Mouse (Mus musculus) forebrain, embryonic 10.5 days (tissue): ENCODE data around the gene Rraga. TPM values are rescaled to one million over a fixed set of nuclear protein-coding genes. Genes with fewer than 3 reads are reported as not detected.

Source experiments
- DNase-seq: peaks from one replicate; pipeline ENCODE4 v3.0.0-alpha.2; 2017; ENCODE audit warnings: low spot score; ENCODE audit errors: extremely low spot score
- H3K27ac ChIP-seq: fragments of 300-500 bp; sonication (generic); 2 replicates; pipeline ENCODE4 v1.5.1; 2016; ENCODE audit warnings: mild to moderate bottlenecking
- H3K27me3 ChIP-seq: fragments of 300-500 bp; sonication (generic); 2 replicates; pipeline ENCODE4 v1.6.1; 2016; ENCODE audit warnings: mild to moderate bottlenecking; ENCODE audit not compliant: poor library complexity, severe bottlenecking
- H3K36me3 ChIP-seq: fragments of 300-500 bp; sonication (generic); replicated peaks from 2 replicates; pipeline ENCODE4 v1.6.1; 2016; ENCODE audit warnings: mild to moderate bottlenecking, moderate library complexity
- H3K4me1 ChIP-seq: fragments of 300-500 bp; sonication (generic); 2 replicates; pipeline ENCODE4 v1.6.1; 2016
- H3K4me3 ChIP-seq: fragments of 300-500 bp; sonication (generic); 2 replicates; pipeline ENCODE4 v1.5.1; 2016; ENCODE audit warnings: mild to moderate bottlenecking, moderate library complexity
- H3K9me3 ChIP-seq: fragments of 300-500 bp; sonication (generic); 2 replicates; pipeline ENCODE4 v1.6.1; 2016; ENCODE audit warnings: mild to moderate bottlenecking, moderate library complexity
- WGBS: fragments of 180-500 bp; shearing (Covaris S2); methylation state at CpG from one replicate; pipeline ENCODE4 v1.1.7; 2016; 5-methylcytosine and 5-hydroxymethylcytosine counted together
- polyA plus RNA-seq: library from polyadenylated mRNA; unstranded; fragments of >200 nt; fragmentation: Nextera tagmentation; extraction: Ambion mirVana; gene quantifications from 2 replicates; pipeline ENCODE4 v1.2.1, GENCODE M21; 2016

Rraga gene
- 63.9 and 67.0 TPM in 2 replicates for polyA plus RNA-seq

DNA sequence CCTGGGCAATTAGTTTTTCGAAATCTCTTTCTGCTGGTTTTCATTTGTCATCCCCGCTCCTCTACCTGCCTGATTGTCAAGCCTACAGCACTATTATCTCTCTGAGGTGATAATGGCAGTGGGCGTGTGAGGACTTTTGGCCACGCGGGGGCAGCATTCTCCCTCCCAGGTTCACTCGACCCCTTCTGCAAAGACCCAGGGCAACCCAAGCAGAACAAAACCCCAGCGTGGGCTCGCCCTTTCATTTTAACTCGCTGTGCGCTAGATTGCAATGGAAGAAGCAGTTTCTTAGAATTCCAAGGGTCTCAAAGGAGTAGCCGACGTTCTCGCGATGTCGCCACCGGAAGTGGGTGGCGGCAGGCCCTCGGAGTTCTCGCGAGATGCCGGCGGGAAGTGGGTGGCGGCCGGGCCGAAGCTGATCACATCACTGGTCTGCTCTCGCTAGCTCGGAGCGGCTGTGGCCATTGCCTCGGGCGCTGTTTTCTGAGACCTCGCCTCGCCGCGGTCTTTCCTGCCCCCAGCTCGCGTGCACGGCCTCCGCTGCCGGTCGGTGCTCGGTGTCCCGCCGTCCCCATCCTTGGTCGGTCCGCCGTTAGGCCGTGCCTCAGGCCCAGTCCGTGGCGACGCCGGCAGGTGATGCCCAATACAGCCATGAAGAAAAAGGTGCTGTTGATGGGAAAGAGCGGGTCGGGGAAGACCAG is at the start of gene Rraga:
Gene Rraga, plus strand, starts transcription at position 386 of the 701 bp plus-strand sequence.
- H3K4me3 ChIP-seq, result peak within 1 kb of the TSS; percentile 91
- H3K27me3 ChIP-seq, result no peaks in the 10 kb centered on the region
- H3K36me3 ChIP-seq, result peaks cover 29% of the 10 kb centered on the region
- whole genome bisulfite sequencing, result under 1% methylated on average over 53 of the region's 53 CpGs
- H3K27ac ChIP-seq, result peak within 1 kb of the TSS; percentile 97
- DNase-seq, result peak; percentile 95
- H3K9me3 ChIP-seq, result no peaks in the 10 kb centered on the region
- peaks cover 31% of the 10 kb centered on the region for H3K4me1 ChIP-seq

DNA sequence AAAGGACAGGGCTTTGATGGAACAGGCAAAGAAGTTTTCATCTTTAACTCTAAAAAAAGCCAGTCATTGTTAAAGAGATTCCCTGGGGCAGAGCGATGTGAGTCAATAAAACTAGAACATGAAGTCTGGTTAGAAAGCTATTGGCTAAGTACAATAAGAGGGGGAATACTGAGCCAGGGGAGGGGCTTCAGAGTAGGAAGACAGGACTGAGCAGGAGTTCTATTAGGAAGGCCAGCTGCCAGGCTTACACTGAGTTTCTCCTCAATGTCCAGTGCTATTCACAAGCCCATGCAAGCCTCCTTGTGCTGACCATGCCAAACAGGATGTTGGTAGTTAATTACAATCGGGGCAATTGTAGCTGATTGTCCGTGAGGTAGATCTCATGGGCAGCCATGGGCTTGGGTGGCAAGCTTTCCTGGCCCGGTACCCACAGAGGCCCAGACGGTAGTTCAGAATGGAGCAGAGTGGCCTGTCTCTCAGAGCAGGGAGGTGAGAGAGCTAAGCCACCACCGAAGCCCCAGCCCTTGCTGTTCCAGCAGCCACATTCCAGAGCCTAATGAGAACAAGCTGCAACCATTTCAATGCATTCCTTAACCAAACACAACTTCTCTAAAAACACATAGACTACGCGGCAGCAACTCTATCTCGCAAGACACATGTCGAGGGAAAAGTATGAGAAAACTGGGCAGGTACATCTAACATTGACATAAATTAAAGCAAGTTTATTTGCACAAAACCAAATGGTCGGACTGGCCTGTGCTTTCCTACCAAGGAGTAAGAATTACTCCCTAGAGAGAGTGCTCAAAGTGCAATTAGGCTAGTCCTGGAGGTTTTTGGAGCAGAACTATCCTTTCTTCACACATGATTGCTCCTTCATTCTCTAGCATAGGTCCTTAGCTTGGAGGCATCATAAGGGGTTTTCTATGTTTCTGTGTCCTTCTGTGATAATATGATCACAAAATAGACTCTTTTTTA is 48.0 kb upstream of the Rraga start:
- no peaks in the 10 kb centered on the region for H3K36me3 ChIP-seq
- 69% methylated on average over 11 of the region's 11 CpGs for WGBS
- H3K4me1 ChIP-seq, result peaks cover 12% of the 10 kb centered on the region
- peak; percentile 40 for DNase-seq
- peak overlapping the region; percentile 77 for H3K27ac ChIP-seq
- no peaks in the 10 kb centered on the region for H3K9me3 ChIP-seq
- no peaks in the 10 kb centered on the region for H3K27me3 ChIP-seq
- H3K4me3 ChIP-seq, result no peak overlapping the region

DNA sequence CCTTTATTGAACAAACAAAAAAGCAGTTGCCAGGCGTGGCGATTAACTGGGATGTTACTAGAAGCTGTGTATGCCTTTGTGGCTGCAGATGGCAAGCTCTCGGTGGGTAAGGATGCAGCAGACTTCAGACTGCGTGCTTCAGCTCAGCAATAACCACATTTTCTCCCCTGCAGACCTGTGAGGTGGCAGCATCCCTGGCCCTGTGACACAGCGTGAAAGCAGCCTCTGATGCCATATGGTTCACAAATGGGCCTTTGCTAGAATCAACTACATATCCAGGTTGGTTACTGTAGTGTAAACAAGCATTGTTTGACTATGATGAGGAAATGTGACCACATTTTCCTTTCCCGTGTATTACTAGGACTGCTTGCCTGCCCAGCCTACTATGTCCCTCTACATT is 46.3 kb upstream of the Rraga start:
- Histone ChIP-seq H3K9me3 (no peaks in the 10 kb centered on the region), H3K27ac (no peak overlapping the region), H3K36me3 (no peaks in the 10 kb centered on the region), H3K4me3 (no peak overlapping the region), H3K4me1 (peaks cover 14% of the 10 kb centered on the region), H3K27me3 (no peaks in the 10 kb centered on the region)
- no peak for DNase-seq
- WGBS, result 83% methylated on average over 6 of the region's 6 CpGs

DNA sequence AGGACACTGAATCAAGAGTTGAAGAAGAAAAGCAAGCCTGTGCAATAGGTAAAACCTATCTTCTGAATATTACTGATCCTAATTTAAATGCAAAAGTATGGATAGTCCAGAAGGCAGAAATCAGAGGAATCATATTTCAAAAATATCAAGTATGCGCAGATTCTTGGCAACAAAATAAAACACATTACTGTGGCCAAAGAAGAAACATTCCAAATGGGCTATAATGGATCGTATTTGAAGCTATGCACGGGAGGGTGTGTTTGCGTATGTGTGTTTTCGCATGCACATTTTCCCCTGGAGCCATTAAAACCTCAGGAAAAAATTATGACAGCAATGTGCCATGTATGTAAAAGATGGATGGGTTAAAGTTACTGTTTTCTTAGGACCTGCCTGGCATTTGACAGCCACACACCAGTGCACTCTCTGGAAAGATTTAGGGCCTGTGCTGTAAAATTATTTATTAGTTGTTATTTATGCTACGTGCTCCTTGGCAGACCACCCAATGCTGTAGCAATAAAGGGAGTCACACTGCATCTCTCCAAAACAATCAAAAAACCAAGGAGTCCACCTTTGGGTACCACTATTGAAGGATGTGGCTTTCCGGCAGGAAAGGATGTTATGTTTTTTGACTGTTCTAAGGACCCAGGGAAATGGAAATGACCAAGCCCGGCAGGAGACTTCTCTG is 41.9 kb upstream of the Rraga start:
- H3K36me3 ChIP-seq, result no peaks in the 10 kb centered on the region
- H3K4me1 ChIP-seq, result 0 out of 2 replicates have a peak, but pooled peaks cover 3% of the 10 kb centered on the region
- H3K27ac ChIP-seq, result no peak overlapping the region
- H3K27me3 ChIP-seq, result no peaks in the 10 kb centered on the region
- DNase-seq, result no peak
- WGBS, result 80% methylated on average over 8 of the region's 8 CpGs
- H3K9me3 ChIP-seq, result no peaks in the 10 kb centered on the region
- no peak overlapping the region for H3K4me3 ChIP-seq

DNA sequence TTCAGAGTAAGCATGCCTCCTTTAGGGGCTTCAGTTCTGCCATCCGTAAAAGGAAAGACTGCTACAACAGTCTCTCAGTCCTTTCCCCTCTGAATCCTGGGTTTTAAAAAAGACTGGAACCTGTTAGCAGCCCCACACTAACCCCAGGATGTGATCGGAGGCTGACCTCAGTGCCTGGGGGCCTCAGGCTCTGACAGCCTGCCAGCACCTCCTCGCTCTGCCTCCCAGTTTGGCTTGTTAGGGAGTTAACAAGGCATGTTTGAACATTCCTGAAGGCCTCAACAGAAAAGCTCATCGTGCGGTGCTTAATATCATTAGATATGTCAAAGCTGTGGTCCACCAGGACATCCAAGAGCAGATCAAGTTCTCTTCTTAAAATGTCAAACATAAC is 41.4 kb upstream of the Rraga start:
- DNase-seq, result no peak

DNA sequence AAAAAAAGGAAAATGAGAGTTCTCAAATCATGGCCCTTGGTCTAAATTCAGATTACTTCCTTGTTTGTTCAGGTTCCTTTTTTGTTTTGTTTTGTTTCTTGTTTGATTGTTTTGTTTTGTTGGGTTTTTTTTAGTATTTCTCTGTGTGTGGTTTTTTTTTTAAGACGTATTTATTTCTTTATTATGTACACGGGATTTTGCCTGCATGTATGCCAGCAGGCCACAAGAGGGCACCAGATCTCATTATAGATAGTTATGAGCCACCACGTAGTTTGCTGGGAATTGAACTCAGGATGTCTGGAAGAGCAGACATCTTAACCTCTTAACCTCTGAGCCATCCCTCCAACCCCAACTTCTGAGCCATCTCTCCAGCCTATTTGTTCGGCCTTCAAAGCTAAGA is 37.5 kb upstream of the Rraga start:
- 0 out of 2 replicates have a peak, but pooled peaks cover 3% of the 10 kb centered on the region for H3K4me1 ChIP-seq
- H3K27me3 ChIP-seq, result no peaks in the 10 kb centered on the region
- H3K27ac ChIP-seq, result no peak overlapping the region
- no peaks in the 10 kb centered on the region for H3K9me3 ChIP-seq
- no peak overlapping the region for H3K4me3 ChIP-seq
- DNase-seq, result no peak
- H3K36me3 ChIP-seq, result no peaks in the 10 kb centered on the region
- WGBS, result 45% methylated on average over 4 of the region's 4 CpGs

More for the DNA sequence above, 41.4 kb upstream of the Rraga start:
- no peaks in the 10 kb centered on the region for H3K36me3 ChIP-seq
- WGBS, result 72% methylated on average over 5 of the region's 5 CpGs
- no peak overlapping the region for H3K4me3 ChIP-seq
- H3K9me3 ChIP-seq, result no peaks in the 10 kb centered on the region
- no peaks in the 10 kb centered on the region for H3K27me3 ChIP-seq
- 0 out of 2 replicates have a peak, but pooled peaks cover 3% of the 10 kb centered on the region for H3K4me1 ChIP-seq
- no peak overlapping the region for H3K27ac ChIP-seq

DNA sequence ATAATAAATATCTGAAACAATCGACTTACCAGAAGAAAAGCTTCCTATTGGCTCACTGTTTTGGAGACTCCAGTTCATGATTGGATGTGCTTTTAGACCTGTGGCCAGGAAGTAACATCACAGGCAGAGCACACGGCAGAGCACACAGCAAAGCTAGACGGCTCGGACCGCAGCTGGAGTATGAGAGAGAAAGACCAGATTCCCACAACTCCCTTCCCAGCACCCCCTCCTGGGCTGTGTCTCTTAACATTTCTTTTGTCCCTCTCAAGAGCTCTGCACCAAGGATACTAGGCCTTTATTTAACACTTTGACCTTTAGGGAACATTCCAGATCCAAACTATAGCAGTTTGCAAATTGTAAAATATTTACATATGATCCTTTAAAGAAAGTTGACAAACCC is 36.5 kb upstream of the Rraga start:
- DNase-seq, result no peak
- no peaks in the 10 kb centered on the region for H3K36me3 ChIP-seq
- 92% methylated on average over 5 of the region's 5 CpGs for WGBS
- H3K9me3 ChIP-seq, result no peaks in the 10 kb centered on the region
- H3K4me1 ChIP-seq, result 0 out of 2 replicates have a peak, but pooled peaks cover 3% of the 10 kb centered on the region
- H3K27me3 ChIP-seq, result no peaks in the 10 kb centered on the region
- no peak overlapping the region for H3K27ac ChIP-seq
- H3K4me3 ChIP-seq, result no peak overlapping the region

DNA sequence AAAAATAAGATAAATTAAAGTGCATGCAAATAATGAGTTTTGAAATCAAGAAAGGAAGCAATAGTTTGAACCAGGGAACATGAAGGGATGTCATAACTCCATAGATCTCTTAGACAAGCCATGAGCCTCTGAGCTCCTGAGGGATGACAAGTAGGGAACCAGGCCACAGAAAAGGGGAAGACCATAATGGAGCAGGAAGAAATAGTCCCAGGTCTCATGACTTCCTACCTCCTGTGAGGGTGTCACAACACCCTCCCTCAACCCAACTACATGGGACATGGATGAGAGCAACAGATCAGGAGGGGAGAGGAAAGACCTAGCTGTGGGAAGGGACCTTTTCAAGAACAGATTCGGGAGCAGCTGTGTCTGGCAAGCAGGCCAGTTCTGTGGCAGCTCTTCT is 33.9 kb upstream of the Rraga start:
- Histone ChIP-seq H3K27ac (no peak overlapping the region), H3K27me3 (no peaks in the 10 kb centered on the region), H3K4me1 (no peaks in the 10 kb centered on the region), H3K4me3 (no peak overlapping the region), H3K9me3 (no peaks in the 10 kb centered on the region), H3K36me3 (no peaks in the 10 kb centered on the region)
- DNase-seq, result no peak
- WGBS, result 86% methylated on average over 1 of the region's 1 CpGs

DNA sequence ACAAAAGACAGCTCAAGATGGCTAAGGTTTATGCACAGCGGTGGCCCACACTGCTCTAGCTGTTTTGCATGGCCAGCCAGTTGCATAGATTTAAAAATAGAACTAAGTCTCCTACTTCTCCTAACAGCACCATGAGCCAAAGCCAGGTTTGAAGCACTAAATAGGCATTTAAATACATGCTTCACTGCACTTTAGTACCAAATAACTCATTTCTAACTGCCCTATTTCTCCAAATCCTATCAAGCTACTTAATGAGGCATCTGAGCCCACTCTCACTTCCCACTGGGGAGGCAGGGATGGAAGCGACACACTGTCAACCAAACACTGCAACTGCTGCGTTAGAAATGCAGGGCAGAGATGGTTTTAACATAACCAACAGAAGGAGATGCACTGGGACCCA is 31.5 kb upstream of the Rraga start:
- Histone ChIP-seq H3K4me1 (no peaks in the 10 kb centered on the region), H3K27ac (no peak overlapping the region), H3K9me3 (no peaks in the 10 kb centered on the region), H3K36me3 (no peaks in the 10 kb centered on the region), H3K27me3 (no peaks in the 10 kb centered on the region), H3K4me3 (no peak overlapping the region)
- DNase-seq, result no peak
- WGBS, result 83% methylated on average over 3 of the region's 3 CpGs

DNA sequence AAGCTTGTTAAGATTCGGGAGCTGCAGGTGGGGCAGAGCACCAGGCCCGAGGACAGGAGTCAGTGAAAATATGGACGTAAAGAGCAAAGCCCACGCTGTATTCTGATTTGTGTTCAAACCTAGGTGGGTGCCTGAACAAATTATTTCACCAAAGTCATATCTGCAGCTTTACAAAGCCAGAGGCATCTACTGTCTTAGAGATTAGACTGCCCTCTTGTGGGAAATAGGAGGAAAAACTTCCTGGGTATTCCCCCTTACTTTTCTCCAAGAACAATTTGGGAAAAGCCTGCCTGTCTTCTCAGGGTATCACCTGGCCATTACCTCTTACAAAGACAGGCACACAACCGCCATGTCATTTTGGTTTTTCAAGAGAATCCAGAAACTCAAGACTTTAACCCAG is 29.9 kb upstream of the Rraga start:
- no peaks in the 10 kb centered on the region for H3K4me1 ChIP-seq
- H3K36me3 ChIP-seq, result no peaks in the 10 kb centered on the region
- no peak overlapping the region for H3K27ac ChIP-seq
- H3K27me3 ChIP-seq, result no peaks in the 10 kb centered on the region
- DNase-seq, result no peak
- 64% methylated on average over 5 of the region's 5 CpGs for WGBS
- no peaks in the 10 kb centered on the region for H3K9me3 ChIP-seq
- no peak overlapping the region for H3K4me3 ChIP-seq

DNA sequence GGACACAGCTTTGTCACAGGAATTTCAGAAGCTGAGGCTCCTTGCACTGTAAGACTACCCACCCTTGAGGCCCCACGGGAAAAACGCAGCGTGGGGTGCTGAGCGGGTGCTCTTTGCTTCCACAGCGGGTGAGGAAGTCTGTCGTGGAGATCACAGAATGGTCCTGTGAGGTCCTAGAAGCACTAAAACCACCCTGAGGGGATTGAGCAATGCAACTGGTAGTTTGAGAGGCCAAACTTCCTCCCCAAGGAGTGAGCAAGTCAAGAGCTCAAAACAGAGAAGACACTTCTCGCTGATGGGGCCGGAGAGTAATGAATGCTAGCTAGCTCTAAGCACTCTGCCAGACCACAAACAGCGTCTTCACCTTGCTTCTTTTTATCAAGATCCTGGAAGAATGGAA is 27.1 kb upstream of the Rraga start:
- DNase-seq, result no peak

DNA sequence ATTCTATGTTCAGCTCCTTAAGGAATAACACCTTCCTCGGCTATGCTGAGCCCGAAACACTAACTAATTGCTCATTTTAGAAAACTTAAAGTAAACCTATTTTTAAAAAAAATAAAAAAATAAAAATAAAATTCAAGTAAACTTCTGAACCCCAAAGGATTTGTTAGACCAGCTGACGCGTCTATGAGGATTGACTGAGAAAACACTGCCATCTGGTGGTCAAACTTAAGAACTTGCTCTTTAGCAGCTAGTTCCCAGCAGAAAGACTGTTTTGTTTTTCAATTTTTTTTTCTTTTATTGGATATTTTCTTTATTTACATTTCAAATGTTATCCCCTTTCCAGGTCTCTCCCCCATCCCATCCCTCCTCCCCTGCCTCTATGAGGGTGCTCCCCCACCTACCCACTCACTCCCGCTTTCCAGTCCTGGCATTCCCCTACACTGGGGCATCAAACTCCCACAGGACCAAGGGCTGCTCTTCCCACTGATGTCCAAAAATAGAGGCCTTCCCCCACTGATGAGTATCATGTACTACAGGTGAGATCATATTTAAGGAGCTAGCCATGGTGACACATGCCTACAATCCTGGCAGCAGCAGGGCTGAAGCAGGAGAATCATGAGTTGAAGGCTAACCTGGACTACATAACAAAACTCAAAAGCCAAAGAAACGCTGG is 20.3 kb upstream of the Rraga start:
- WGBS, result 31% methylated on average over 6 of the region's 6 CpGs
- no peak overlapping the region for H3K4me3 ChIP-seq
- no peak for DNase-seq
- no peak overlapping the region for H3K27ac ChIP-seq
- H3K9me3 ChIP-seq, result no peaks in the 10 kb centered on the region
- no peaks in the 10 kb centered on the region for H3K27me3 ChIP-seq
- H3K4me1 ChIP-seq, result no peaks in the 10 kb centered on the region
- H3K36me3 ChIP-seq, result no peaks in the 10 kb centered on the region

More for the DNA sequence above, 27.1 kb upstream of the Rraga start:
- Histone ChIP-seq H3K4me1 (no peaks in the 10 kb centered on the region), H3K4me3 (no peak overlapping the region), H3K9me3 (no peaks in the 10 kb centered on the region), H3K27me3 (no peaks in the 10 kb centered on the region), H3K36me3 (no peaks in the 10 kb centered on the region), H3K27ac (no peak overlapping the region)
- WGBS, result 90% methylated on average over 9 of the region's 9 CpGs
